Mouse (Mus musculus) neural tube, embryonic 15.5 days (tissue): ENCODE data around the gene Pitpnc1. TPM values are rescaled to one million over a fixed set of nuclear protein-coding genes. Genes with fewer than 3 reads are reported as not detected.
A peak's percentile ranks its signal among the peaks of the same experiment; 100 is the strongest.

ENCODE experiments used
- ATAC-seq: fragments of 200-750 bp; cut with Nextera tagmentation; 2 replicates; pipeline ENCODE4 v1.8.0; 2017; ENCODE audit warnings: mild to moderate bottlenecking, moderate TSS enrichment, moderate library complexity; ENCODE audit not compliant: low FRiP score
- H3K27ac ChIP-seq: fragments of 300-500 bp; sonication (generic); replicated peaks from 2 replicates; pipeline ENCODE4 v1.5.1; 2015; ENCODE audit warnings: mild to moderate bottlenecking, inconsistent platforms
- H3K27me3 ChIP-seq: fragments of 300-500 bp; sonication (generic); replicated peaks from 2 replicates; pipeline ENCODE4 v1.6.1; 2015; ENCODE audit warnings: inconsistent platforms
- H3K36me3 ChIP-seq: fragments of 300-500 bp; sonication (generic); 2 replicates; pipeline ENCODE4 v1.6.1; 2015; ENCODE audit warnings: inconsistent platforms
- H3K4me1 ChIP-seq: fragments of 300-500 bp; sonication (generic); 2 replicates; pipeline ENCODE4 v1.6.1; 2015; ENCODE audit warnings: inconsistent platforms
- H3K4me2 ChIP-seq: fragments of 300-500 bp; sonication (generic); 2 replicates; pipeline ENCODE4 v1.6.1; 2015; ENCODE audit warnings: inconsistent platforms, mild to moderate bottlenecking, moderate library complexity
- H3K4me3 ChIP-seq: fragments of 300-500 bp; sonication (generic); replicated peaks from 2 replicates; pipeline ENCODE4 v1.5.1; 2015; ENCODE audit warnings: mild to moderate bottlenecking, inconsistent platforms
- H3K9ac ChIP-seq: fragments of 300-500 bp; sonication (generic); replicated peaks from 2 replicates; pipeline ENCODE4 v1.6.1; 2015; ENCODE audit warnings: mild to moderate bottlenecking, inconsistent platforms
- H3K9me3 ChIP-seq: fragments of 300-500 bp; sonication (generic); replicated peaks from 2 replicates; pipeline ENCODE4 v1.6.1; 2016; ENCODE audit warnings: inconsistent platforms
- WGBS: fragments of 180-500 bp; shearing (Covaris S2); methylation state at CpG from one replicate; pipeline ENCODE4 v1.1.7; 2015; ENCODE audit warnings: mixed read lengths; 5-methylcytosine and 5-hydroxymethylcytosine counted together
- polyA plus RNA-seq: library from polyadenylated mRNA; unstranded; fragments of >200 nt; fragmentation: Nextera tagmentation; extraction: Ambion mirVana; gene quantifications from 2 replicates; pipeline ENCODE4 v1.2.1, GENCODE M21; 2015

Gene Pitpnc1
- polyA plus RNA-seq, 1 experiment from 2014 or later: 45.0 TPM

DNA sequence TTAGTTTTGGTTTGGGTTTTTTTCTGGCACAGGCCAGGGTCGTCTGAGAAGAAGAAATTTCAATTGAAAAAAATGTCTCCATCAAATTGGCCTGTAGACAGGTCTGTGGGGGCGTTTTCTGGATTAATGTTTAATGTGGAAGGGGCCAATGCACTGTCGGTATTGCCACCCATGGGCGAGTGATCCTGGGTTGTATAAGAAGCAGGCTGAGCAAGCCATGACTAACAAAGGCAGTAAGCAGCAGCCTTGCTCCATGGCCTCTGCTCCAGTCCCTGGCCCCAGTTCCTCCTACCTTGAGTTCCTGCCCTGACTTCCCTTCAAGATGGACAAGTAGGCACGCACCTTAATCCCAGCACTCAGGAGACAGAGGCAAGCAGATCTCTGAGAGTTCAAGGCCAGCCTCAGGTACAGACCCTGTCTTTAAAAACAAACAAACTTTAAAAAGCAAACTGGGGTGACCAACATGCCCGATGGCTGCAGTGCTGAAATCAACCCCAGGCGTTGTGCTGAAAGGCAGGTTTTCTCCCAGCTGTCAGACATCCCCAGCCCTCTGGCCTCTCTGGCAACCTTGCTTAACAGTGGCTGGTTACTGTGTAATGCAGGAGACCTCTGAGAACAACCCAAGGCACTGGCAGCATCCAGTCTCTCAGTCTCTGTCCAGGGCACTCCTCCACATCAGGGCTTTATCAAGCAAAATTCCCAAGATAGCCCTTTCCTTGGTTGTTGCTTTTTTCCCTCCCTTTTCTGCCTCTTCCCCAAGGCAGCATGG lies 39.1 kb downstream of the Pitpnc1 start:
- ATAC-seq: no peak
- H3K27ac ChIP-seq: 0 out of 2 replicates have a peak overlapping the region, but pooled peaks have one; percentile 37

DNA sequence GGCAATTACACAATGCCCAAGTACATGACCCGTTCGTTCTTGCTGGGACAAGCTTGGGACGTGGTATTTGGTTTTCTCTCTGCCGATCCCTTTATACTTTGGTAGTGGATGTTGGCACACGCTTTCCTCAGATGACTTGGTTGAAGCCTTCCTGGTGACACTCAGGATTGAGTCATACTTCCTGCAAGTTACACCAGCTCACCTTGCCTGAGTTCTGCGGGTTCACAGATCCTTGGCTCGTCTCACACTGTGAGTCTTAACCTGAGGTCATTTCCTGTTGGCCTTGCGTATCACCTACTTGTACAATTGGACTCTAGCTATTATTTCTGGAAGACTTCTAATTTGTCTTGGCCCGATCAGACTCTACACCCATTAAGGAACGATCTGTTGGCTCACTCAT lies 42.5 kb downstream of the Pitpnc1 start:
- Histone ChIP-seq H3K27ac (no peak overlapping the region), H3K27me3 (no peaks in the 10 kb centered on the region), H3K9ac (no peak overlapping the region), H3K9me3 (no peaks in the 10 kb centered on the region), H3K36me3 (no peaks in the 10 kb centered on the region), H3K4me3 (no peak overlapping the region), H3K4me1 (peaks cover 15% of the 10 kb centered on the region; the same call in 1 of the 2 replicates), H3K4me2 (no peak overlapping the region)
- no peak for ATAC-seq
- 91% methylated on average over 10 of the region's 10 CpGs for WGBS

More for the DNA sequence above, 39.1 kb downstream of the Pitpnc1 start:
- WGBS: 85% methylated on average over 7 of the region's 7 CpGs
- Histone ChIP-seq H3K4me2 (no peak overlapping the region), H3K27me3 (no peaks in the 10 kb centered on the region), H3K36me3 (no peaks in the 10 kb centered on the region), H3K9me3 (no peaks in the 10 kb centered on the region), H3K9ac (no peak overlapping the region), H3K4me1 (peaks cover 15% of the 10 kb centered on the region; the same call in 1 of the 2 replicates), H3K4me3 (no peak overlapping the region)

- 81% methylated on average over 12 of the region's 12 CpGs for WGBS
- no peak overlapping the region for H3K4me3 ChIP-seq
- H3K27ac ChIP-seq: no peak overlapping the region
- H3K36me3 ChIP-seq: no peaks in the 10 kb centered on the region
- peaks cover 9% of the 10 kb centered on the region; the same call in 1 of the 2 replicates for H3K4me1 ChIP-seq
- H3K9me3 ChIP-seq: no peaks in the 10 kb centered on the region
- no peaks in the 10 kb centered on the region for H3K27me3 ChIP-seq
- ATAC-seq: no peak
- H3K9ac ChIP-seq: no peak overlapping the region
- H3K4me2 ChIP-seq: no peak overlapping the region
Observed at GRCm38 (mm10) chr11:107424176-107424575, 46.3 kb downstream of the Pitpnc1 start.

DNA sequence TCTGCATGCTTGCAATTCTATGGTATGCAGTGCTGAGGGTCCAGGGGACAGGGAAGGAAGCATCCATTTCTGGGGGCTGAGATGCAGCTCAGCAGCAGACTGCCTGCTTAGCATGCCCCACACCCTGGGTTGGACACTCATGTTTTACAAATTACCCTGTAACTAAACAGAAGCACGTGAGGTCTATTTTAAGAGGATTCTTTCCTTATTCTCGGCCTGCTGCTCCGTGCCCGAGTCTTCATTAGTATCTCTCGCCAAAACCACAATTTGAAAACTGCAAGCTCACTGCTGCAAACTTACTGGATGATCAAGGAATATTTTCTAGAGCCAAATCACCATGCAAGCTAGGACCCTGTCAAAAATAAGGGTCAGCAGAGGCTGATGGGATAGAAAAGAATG lies 48.1 kb downstream of the Pitpnc1 start:
- H3K27me3 ChIP-seq: no peaks in the 10 kb centered on the region
- H3K27ac ChIP-seq: 0 out of 2 replicates have a peak overlapping the region, but pooled peaks have one; percentile 29
- no peak overlapping the region for H3K4me2 ChIP-seq
- ATAC-seq: no peak
- H3K9me3 ChIP-seq: no peaks in the 10 kb centered on the region
- no peak overlapping the region for H3K4me3 ChIP-seq
- H3K36me3 ChIP-seq: no peaks in the 10 kb centered on the region
- H3K4me1 ChIP-seq: peaks cover 14% of the 10 kb centered on the region
- WGBS: 52% methylated on average over 5 of the region's 5 CpGs
- no peak overlapping the region for H3K9ac ChIP-seq

DNA sequence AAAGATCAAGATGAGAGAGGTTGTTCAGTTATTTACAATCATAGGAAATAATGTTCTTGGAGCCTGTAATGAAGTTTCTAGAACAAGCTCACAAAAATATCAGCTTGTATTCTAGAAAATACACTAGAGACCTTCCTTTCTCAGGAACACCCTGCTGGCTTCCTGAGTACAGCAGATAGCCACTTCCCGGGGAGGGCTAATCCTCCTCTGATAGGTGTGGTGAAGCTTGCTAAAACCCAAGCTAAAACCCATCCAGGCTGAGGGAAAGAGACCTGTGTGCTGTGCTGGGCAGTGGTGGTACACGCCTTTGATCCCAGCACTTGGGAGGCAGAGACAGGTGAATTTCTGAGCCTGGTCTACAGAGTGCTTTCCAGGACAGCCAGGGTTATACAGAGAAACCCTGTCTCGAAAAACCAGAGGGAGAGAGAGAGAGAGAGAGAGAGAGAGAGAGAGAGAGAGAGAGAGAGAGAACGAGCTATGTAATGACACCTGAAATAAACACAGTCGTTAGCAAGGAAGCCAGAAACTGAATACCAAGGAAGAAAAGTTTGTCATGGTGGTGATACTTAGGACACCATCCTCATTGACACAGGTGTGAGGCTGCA lies 48.6 kb downstream of the Pitpnc1 start:
- ATAC-seq: no peak

DNA sequence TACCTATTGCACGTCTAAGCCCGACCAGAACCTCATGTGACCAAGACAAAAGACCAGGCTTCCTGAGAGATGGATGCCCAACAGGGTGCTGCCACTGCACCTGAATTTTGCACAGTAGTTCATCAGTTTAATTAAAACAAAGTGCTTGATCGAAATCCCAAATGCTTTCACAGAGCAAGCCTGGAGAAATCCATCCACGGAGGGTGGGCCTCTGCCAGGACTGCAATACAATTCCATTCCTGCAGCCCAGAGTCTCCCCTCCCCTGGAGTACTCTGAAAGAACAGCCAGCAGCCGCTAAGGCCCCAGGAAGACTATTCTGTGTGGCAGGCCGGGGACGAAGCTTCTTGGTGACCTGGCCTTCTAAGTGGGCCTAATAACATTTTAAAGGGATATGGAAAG lies 50.6 kb downstream of the Pitpnc1 start:
- Histone ChIP-seq H3K27ac (peak overlapping the region; percentile 63), H3K4me2 (no peak overlapping the region), H3K4me1 (peaks cover 33% of the 10 kb centered on the region), H3K36me3 (no peaks in the 10 kb centered on the region), H3K27me3 (no peaks in the 10 kb centered on the region), H3K4me3 (no peak overlapping the region), H3K9ac (no peak overlapping the region), H3K9me3 (no peaks in the 10 kb centered on the region)
- no peak for ATAC-seq
- 27% methylated on average over 7 of the region's 7 CpGs for WGBS

More for the DNA sequence above, 48.6 kb downstream of the Pitpnc1 start:
- WGBS: 58% methylated on average over 5 of the region's 5 CpGs
- Histone ChIP-seq H3K4me2 (no peak overlapping the region), H3K9me3 (no peaks in the 10 kb centered on the region), H3K27me3 (no peaks in the 10 kb centered on the region), H3K9ac (no peak overlapping the region), H3K27ac (0 out of 2 replicates have a peak overlapping the region, but pooled peaks have one; percentile 29), H3K4me3 (no peak overlapping the region), H3K36me3 (no peaks in the 10 kb centered on the region), H3K4me1 (peaks cover 19% of the 10 kb centered on the region)

DNA sequence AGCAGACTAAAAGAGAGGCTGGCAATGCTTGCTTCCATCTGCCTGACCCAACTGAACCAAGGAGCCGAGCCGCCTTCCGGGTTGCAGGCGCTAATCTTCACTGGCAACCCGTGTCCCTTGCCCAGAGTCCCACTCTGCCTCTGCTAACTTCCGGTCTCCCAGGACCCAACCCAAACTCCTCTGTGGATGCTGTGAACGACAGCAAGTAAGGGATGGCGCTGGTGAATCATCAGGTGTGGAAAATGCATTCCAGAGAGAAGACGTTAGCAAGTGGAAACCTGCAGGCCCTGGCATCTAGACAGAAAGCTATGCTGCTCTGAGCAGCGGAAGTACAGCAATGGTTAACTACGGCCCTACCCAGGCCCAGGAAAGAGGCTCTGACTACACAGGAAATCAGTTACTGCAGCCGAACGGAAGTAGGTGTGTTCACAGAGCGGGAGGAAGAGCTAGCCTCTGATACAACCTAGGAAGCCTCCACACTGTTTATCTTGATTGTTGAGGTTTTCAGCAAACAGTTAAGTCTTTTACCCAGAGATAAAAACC lies 53.4 kb downstream of the Pitpnc1 start:
- Histone ChIP-seq H3K4me2 (peak overlapping the region; percentile 36), H3K27me3 (no peaks in the 10 kb centered on the region), H3K4me1 (peaks cover 55% of the 10 kb centered on the region), H3K4me3 (no peak overlapping the region), H3K9me3 (no peaks in the 10 kb centered on the region), H3K27ac (peak overlapping the region; percentile 72), H3K36me3 (no peaks in the 10 kb centered on the region), H3K9ac (no peak overlapping the region)
- no peak for ATAC-seq
- 49% methylated on average over 14 of the region's 14 CpGs for WGBS

GRCm38 (mm10) chr11:107416561-107416926 lies 54.0 kb downstream of the Pitpnc1 start:
- peak overlapping the region; percentile 36 for H3K4me2 ChIP-seq
- peaks cover 55% of the 10 kb centered on the region for H3K4me1 ChIP-seq
- no peak overlapping the region for H3K4me3 ChIP-seq
- no peaks in the 10 kb centered on the region for H3K9me3 ChIP-seq
- WGBS: 7% methylated on average over 4 of the region's 4 CpGs
- H3K36me3 ChIP-seq: no peaks in the 10 kb centered on the region
- H3K9ac ChIP-seq: no peak overlapping the region
- no peaks in the 10 kb centered on the region for H3K27me3 ChIP-seq
- H3K27ac ChIP-seq: peak overlapping the region; percentile 72
- 0 out of 2 replicates have a peak, but pooled peaks have one; percentile 35 for ATAC-seq

DNA sequence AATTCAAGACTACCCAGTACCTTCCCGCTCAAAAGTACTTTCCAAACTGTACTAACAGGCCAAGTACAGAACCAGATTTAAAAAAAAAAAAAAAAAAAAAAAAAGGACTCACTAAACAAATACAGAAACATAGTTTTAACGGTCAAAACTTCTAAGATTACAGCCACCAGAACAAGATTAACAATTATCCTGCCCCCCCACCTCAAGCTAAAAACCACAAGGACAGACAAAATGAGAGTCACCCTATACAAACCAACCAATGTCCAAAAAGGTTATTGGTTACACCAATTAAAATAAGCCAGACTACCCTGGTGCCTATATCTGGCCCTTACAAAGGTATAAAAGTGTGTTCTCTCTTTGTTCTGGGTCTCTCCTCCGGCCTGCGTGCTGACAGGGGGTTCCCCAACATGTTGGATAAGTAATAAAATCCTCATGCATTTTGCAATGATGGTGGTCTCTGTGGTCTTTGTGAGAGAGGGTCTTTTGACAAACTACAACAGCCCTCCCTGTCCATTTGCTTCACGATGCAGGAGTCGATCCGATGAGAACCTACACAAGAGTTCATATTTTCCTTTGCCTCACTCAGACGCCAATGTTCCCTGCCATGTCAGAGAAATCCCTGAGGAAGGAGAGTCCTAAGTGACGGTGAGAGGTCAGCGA lies 54.5 kb downstream of the Pitpnc1 start:
- Histone ChIP-seq H3K27me3 (no peaks in the 10 kb centered on the region), H3K4me3 (no peak overlapping the region), H3K36me3 (no peaks in the 10 kb centered on the region), H3K27ac (peak overlapping the region; percentile 72), H3K9me3 (no peaks in the 10 kb centered on the region), H3K9ac (no peak overlapping the region), H3K4me2 (peak overlapping the region; percentile 36), H3K4me1 (peaks cover 55% of the 10 kb centered on the region)
- WGBS: 35% methylated on average over 10 of the region's 10 CpGs
- no peak for ATAC-seq

GRCm38 (mm10) chr11:107414996-107415747 lies 55.3 kb downstream of the Pitpnc1 start:
- Histone ChIP-seq H3K4me1 (peaks cover 54% of the 10 kb centered on the region), H3K9me3 (no peaks in the 10 kb centered on the region), H3K27ac (0 out of 2 replicates have a peak overlapping the region, but pooled peaks have one; percentile 13), H3K4me3 (no peak overlapping the region), H3K4me2 (no peak overlapping the region), H3K9ac (no peak overlapping the region), H3K36me3 (no peaks in the 10 kb centered on the region), H3K27me3 (no peaks in the 10 kb centered on the region)
- WGBS: 71% methylated on average over 11 of the region's 11 CpGs
- ATAC-seq: no peak

DNA sequence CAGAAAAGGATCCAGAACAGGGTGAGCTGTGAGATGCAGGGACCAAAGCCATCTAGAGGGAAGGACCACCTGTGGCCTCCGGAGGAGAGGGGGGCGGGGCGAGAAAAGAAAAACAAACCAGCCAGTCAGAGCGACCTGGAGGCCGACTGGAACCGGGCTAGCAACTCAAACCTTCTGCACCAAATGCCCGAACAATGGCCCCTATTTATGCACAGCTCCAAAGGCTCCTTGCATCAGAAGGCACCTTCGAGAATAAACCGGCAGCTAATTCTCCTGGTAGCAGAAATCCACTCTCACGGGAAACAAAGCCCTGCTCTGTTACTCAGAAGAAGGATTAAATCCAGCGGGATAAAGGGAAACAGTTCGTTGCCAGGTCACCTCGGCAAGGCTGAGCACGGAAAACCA lies 57.2 kb downstream of the Pitpnc1 start:
- peak overlapping the region; percentile 27 for H3K4me3 ChIP-seq
- H3K9me3 ChIP-seq: no peaks in the 10 kb centered on the region
- ATAC-seq: peak; percentile 51; the same call in 1 of the 2 replicates
- peak overlapping the region; percentile 18; the same call in 1 of the 2 replicates for H3K9ac ChIP-seq
- peak overlapping the region; percentile 64 for H3K27ac ChIP-seq
- H3K4me1 ChIP-seq: peaks cover 50% of the 10 kb centered on the region
- 3% methylated on average over 14 of the region's 14 CpGs for WGBS
- H3K4me2 ChIP-seq: peak overlapping the region; percentile 56
- H3K27me3 ChIP-seq: no peaks in the 10 kb centered on the region
- H3K36me3 ChIP-seq: no peaks in the 10 kb centered on the region
